Mouse (Mus musculus) spleen, adult 2 months (tissue): Measurements from ENCODE around the gene Atxn10.

Source experiments
- CTCF ChIP-seq: fragments of 200-500 bp; IDR thresholded peaks from 2 replicates; pipeline ENCODE4 v1.5.1; 2011; ENCODE audit warnings: mild to moderate bottlenecking, inconsistent platforms; ENCODE audit not compliant: insufficient read depth, insufficient read length, insufficient replicate concordance; ENCODE audit errors: extremely low read depth
- POLR2A ChIP-seq: fragments of 200-500 bp; IDR thresholded peaks from 2 replicates; pipeline ENCODE4 v1.6.1; 2011; ENCODE audit warnings: low read depth, low read length, inconsistent platforms

- TF ChIP-seq CTCF (no peak), POLR2A (no peak)
Measured at GRCm38 (mm10) chr15:85457838-85458237, 121.8 kb downstream of the Atxn10 start.
